Mouse (Mus musculus) limb, embryonic 12.5 days (tissue): ENCODE data around the gene Ntn5. TPM values are rescaled to one million over a fixed set of nuclear protein-coding genes. Genes with fewer than 3 reads are reported as not detected.
A peak's percentile ranks its signal among the peaks of the same experiment; 100 is the strongest.

Experiments
- ATAC-seq: fragments of 200-750 bp; cut with Nextera tagmentation; 2 replicates; pipeline ENCODE4 v1.8.0; 2017; ENCODE audit warnings: low read depth, moderate TSS enrichment; ENCODE audit not compliant: insufficient number of reproducible peaks, insufficient read depth, low FRiP score, low TSS enrichment
- H3K27ac ChIP-seq: fragments of 300-500 bp; sonication (generic); 2 replicates; pipeline ENCODE4 v1.5.1; 2016; ENCODE audit warnings: mild to moderate bottlenecking, moderate library complexity
- H3K27me3 ChIP-seq: fragments of 300-500 bp; sonication (generic); 2 replicates; pipeline ENCODE4 v1.6.1; 2016; ENCODE audit warnings: mild to moderate bottlenecking, moderate library complexity
- H3K36me3 ChIP-seq: fragments of 300-500 bp; sonication (generic); 2 replicates; pipeline ENCODE4 v1.6.1; 2016; ENCODE audit warnings: mild to moderate bottlenecking, moderate library complexity
- H3K4me1 ChIP-seq: fragments of 300-500 bp; sonication (generic); replicated peaks from 2 replicates; pipeline ENCODE4 v1.6.1; 2016
- H3K4me2 ChIP-seq: fragments of 300-500 bp; sonication (generic); 2 replicates; pipeline ENCODE4 v1.6.1; 2016; ENCODE audit warnings: mild to moderate bottlenecking, moderate library complexity
- H3K4me3 ChIP-seq: fragments of 300-500 bp; sonication (generic); replicated peaks from 2 replicates; pipeline ENCODE4 v1.5.1; 2016; ENCODE audit warnings: mild to moderate bottlenecking
- H3K9ac ChIP-seq: fragments of 300-500 bp; sonication (generic); replicated peaks from 2 replicates; pipeline ENCODE4 v1.6.1; 2016; ENCODE audit warnings: mild to moderate bottlenecking, moderate library complexity
- H3K9me3 ChIP-seq: fragments of 300-500 bp; sonication (generic); 2 replicates; pipeline ENCODE4 v1.6.1; 2016; ENCODE audit warnings: mild to moderate bottlenecking, moderate library complexity
- WGBS: fragments of 180-500 bp; shearing (Covaris S2); methylation state at CpG from one replicate; pipeline ENCODE4 v1.1.7; 2016; 5-methylcytosine and 5-hydroxymethylcytosine counted together
- polyA plus RNA-seq: library from polyadenylated mRNA; unstranded; fragments of >200 nt; fragmentation: Nextera tagmentation; extraction: Ambion mirVana; gene quantifications from 2 replicates; pipeline ENCODE4 v1.2.1, GENCODE M21; 2016

Gene Ntn5
- polyA plus RNA-seq, 1 experiment from 2014 or later = 0.23 TPM

- peaks cover 40% of the 10 kb centered on the region for H3K4me1 ChIP-seq
- 2% methylated on average over 20 of the region's 20 CpGs for WGBS
- H3K4me3 ChIP-seq = peak overlapping the region; percentile 51
- H3K36me3 ChIP-seq = no peaks in the 10 kb centered on the region
- peak overlapping the region; percentile 90 for H3K4me2 ChIP-seq
- H3K27me3 ChIP-seq = peaks cover 36% of the 10 kb centered on the region
- ATAC-seq = no peak
- peak overlapping the region; percentile 67 for H3K9ac ChIP-seq
- no peak overlapping the region for H3K27ac ChIP-seq
- H3K9me3 ChIP-seq = no peaks in the 10 kb centered on the region
Observed at GRCm38 (mm10) chr7:45700301-45701015, 16.6 kb downstream of the Ntn5 start.

GRCm38 (mm10) chr7:45701072-45701471, 17.2 kb downstream of the Ntn5 start:
- Histone ChIP-seq H3K4me2 (peak overlapping the region; percentile 90), H3K9ac (no peak overlapping the region; the same call in 1 of the 2 replicates), H3K36me3 (no peaks in the 10 kb centered on the region), H3K9me3 (no peaks in the 10 kb centered on the region), H3K27ac (peak overlapping the region; percentile 50; the same call in 1 of the 2 replicates), H3K4me1 (peaks cover 41% of the 10 kb centered on the region), H3K27me3 (peaks cover 36% of the 10 kb centered on the region), H3K4me3 (peak overlapping the region; percentile 51)
- WGBS = 31% methylated on average over 11 of the region's 11 CpGs
- ATAC-seq = no peak

DNA sequence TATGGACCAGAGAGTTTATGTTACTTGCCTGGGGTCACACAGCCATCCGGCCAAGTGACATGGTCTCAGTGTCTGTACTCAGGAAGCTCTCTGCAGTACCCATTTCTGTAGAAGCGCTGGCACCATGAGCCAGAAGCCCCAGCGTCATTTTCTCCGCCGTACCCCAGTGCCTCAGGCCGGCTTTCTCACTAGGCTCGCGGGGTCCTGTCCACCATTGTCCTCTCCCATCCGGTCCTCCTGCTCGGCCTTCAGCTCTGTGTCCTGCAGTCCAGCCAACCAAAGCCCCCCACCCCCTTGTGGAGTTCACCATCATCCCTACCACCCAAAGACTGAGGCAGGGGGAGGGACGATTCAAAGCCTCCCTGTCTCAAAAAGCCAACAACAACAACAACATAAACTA, 17.8 kb downstream of the Ntn5 start:
- peaks cover 45% of the 10 kb centered on the region for H3K4me1 ChIP-seq

DNA sequence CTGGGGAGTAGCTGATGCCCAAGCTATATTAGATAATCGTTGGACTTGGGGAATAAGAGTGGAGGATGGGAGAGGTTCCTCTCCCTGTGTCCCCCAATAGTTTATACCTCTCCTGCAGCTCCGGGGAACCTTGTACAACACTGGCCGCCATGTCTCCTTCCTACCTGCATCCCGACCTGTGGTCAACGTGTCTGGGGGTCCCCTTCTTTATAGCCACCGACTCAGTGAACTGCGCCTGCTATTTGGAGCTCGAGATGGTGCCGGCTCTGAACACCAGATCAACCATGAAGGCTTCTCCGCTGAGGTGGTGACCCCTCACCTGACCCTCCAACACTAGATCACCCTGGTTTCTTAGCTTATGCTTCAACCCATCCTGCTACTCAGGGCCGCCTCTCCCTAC, 18.5 kb downstream of the Ntn5 start:
- Histone ChIP-seq H3K4me3 (no peak overlapping the region), H3K36me3 (no peaks in the 10 kb centered on the region), H3K27me3 (peaks cover 36% of the 10 kb centered on the region), H3K27ac (no peak overlapping the region), H3K4me1 (peaks cover 51% of the 10 kb centered on the region), H3K4me2 (no peak overlapping the region), H3K9me3 (no peaks in the 10 kb centered on the region), H3K9ac (0 out of 2 replicates have a peak overlapping the region, but pooled peaks have one; percentile 12)
- ATAC-seq = no peak
- WGBS = 96% methylated on average over 11 of the region's 11 CpGs

More for the DNA sequence above, 17.8 kb downstream of the Ntn5 start:
- no peaks in the 10 kb centered on the region for H3K9me3 ChIP-seq
- H3K27ac ChIP-seq = no peak overlapping the region
- H3K9ac ChIP-seq = no peak overlapping the region
- no peaks in the 10 kb centered on the region for H3K36me3 ChIP-seq
- peaks cover 36% of the 10 kb centered on the region for H3K27me3 ChIP-seq
- ATAC-seq = no peak
- H3K4me2 ChIP-seq = peak overlapping the region; percentile 90
- peak overlapping the region; percentile 51; the same call in 1 of the 2 replicates for H3K4me3 ChIP-seq
- 84% methylated on average over 11 of the region's 11 CpGs for WGBS

DNA sequence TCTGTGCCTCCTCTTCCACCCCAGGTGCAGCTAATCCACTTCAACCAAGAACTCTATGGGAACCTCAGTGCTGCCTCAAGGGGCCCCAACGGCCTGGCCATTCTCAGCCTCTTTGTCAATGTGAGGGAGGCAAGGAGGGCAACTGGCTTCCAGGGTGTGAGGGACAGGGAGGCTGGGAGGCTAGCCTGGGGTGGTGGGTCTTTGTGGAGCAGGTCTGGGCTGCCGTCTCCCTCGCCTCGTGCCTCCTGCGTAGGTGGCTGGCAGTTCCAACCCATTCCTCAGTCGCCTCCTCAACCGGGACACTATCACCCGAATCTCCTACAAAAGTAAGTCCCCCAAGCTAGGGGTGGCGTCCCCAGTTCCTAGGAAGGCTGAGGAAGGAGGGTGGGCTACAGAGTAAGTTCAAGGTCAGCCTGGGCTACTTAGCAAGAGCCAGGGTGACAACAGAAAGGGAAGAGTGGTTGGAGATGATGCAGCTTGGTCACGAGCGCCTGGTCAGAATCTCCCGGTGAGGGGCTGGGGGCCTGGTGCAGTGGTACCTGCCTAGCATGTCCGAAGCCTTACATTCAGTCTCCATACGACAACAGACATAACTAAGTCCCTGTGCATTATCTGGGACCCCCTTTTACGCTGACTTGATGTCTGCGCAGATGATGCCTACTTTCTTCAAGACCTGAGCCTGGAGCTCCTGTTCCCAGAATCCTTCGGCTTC, 19.1 kb downstream of the Ntn5 start:
- Histone ChIP-seq H3K27ac (peak overlapping the region; percentile 87; the same call in 1 of the 2 replicates), H3K4me1 (peaks cover 57% of the 10 kb centered on the region), H3K4me3 (no peak overlapping the region), H3K9ac (no peak overlapping the region; the same call in 1 of the 2 replicates), H3K27me3 (peaks cover 33% of the 10 kb centered on the region), H3K36me3 (no peaks in the 10 kb centered on the region), H3K9me3 (no peaks in the 10 kb centered on the region), H3K4me2 (peak overlapping the region; percentile 97)
- WGBS = 88% methylated on average over 17 of the region's 17 CpGs
- no peak for ATAC-seq

- Histone ChIP-seq H3K4me2 (peak overlapping the region; percentile 97), H3K9ac (peak overlapping the region; percentile 54), H3K27me3 (peaks cover 27% of the 10 kb centered on the region), H3K4me3 (peak overlapping the region; percentile 75), H3K27ac (peak overlapping the region; percentile 87), H3K4me1 (peaks cover 63% of the 10 kb centered on the region), H3K9me3 (no peaks in the 10 kb centered on the region), H3K36me3 (no peaks in the 10 kb centered on the region)
- WGBS = 42% methylated on average over 12 of the region's 12 CpGs
- ATAC-seq = no peak
Observed at GRCm38 (mm10) chr7:45703521-45704033, 19.8 kb downstream of the Ntn5 start.

DNA sequence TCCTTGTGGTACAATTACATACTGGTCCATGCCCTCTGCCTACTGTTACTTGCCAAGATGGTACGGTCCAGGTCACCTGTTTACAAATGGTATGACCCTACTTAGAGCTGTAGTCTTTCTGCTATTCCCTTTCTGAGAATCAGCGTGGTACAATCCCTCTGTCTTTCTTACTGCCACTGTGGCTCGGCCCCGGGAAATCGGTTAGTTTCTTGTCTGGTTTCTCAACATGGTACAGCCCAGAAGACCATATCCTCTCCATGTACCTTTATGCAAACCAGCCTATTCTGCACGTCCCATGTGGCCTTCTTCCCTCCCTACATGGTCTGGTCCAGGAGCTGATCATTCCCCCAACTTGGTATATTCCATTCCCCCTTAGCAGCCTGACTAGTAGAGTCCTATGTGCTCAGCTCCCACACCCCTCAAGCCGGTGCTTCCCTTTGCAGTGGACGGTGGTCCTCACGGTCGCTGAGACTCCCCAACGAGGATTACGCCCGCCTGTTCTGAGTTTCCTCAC, 20.3 kb downstream of the Ntn5 start:
- Histone ChIP-seq H3K27me3 (peaks cover 22% of the 10 kb centered on the region), H3K4me2 (peak overlapping the region; percentile 97), H3K36me3 (peaks cover 2% of the 10 kb centered on the region; the same call in 1 of the 2 replicates), H3K9ac (peak overlapping the region; percentile 60), H3K9me3 (no peaks in the 10 kb centered on the region), H3K4me1 (peaks cover 69% of the 10 kb centered on the region), H3K4me3 (peak overlapping the region; percentile 75), H3K27ac (peak overlapping the region; percentile 87)
- ATAC-seq = peak; percentile 48; the same call in 1 of the 2 replicates
- 1% methylated on average over 13 of the region's 13 CpGs for WGBS

DNA sequence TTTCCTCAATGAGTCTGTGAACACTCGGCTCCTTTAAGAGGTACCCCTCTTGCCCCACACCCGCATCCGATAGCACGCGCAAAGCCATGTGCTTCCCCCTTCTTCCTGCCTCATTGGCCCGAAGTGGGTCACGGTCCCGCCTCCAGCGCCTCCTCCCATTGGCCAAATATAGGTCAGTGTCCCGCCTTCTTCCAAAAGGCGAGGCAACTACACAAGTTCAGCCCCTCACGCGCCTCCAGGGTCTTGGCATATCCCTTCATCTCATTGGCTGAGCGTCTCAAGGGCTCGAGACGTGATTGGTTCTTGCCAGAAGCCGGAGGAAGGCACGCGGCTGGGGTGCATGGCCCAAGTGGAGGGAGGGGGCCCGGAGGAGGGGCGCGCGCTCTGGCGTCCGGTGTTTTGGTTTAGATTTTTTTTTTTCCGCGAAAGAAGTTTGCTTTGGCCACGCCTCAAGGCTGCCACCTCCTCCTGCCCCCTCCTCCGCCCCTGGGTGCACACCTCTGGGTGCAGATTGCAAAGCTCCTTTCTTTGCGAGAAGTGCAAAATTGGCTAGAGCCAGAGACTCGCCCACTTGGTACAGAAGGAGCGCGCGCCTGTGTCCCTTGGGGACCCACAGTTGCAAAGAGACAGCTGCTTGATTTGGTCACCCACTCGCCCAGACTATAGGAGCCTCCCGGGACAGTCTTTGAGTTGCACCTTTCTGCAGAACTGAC, 21.1 kb downstream of the Ntn5 start, which contains the start of gene Dbp:
Gene Dbp, plus strand, starts transcription at position 359 of the 713 bp plus-strand sequence.
- H3K27me3 ChIP-seq = peaks cover 14% of the 10 kb centered on the region
- H3K27ac ChIP-seq = peak within 1 kb of the TSS; percentile 87
- peak; percentile 73 for ATAC-seq
- peaks cover 10% of the 10 kb centered on the region for H3K36me3 ChIP-seq
- under 1% methylated on average over 36 of the region's 36 CpGs for WGBS
- H3K9me3 ChIP-seq = no peaks in the 10 kb centered on the region
- peak within 1 kb of the TSS; percentile 75 for H3K4me3 ChIP-seq
- H3K4me2 ChIP-seq = peak within 1 kb of the TSS; percentile 97
- peak within 1 kb of the TSS; percentile 89 for H3K9ac ChIP-seq
- H3K4me1 ChIP-seq = peaks cover 69% of the 10 kb centered on the region

DNA sequence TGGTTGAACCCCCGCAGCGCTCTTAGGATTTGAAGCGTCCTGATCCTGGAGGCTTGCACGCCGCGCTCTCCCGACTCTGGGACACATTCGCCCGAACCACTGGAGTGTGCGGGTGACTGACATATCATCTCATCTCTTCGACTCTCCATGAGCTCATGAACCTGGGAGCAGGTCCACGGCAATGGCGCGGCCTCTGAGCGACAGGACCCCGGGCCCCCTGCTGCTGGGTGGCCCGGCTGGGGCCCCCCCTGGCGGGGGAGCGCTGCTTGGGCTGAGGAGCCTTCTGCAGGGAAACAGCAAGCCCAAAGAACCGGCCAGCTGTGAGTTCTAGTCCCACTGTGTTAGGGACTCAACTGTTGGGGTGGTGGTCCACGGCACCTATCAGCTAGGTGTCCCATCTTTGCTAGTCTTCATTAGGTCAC, 21.6 kb downstream of the Ntn5 start:
- peaks cover 63% of the 10 kb centered on the region for H3K4me1 ChIP-seq
- H3K36me3 ChIP-seq = peaks cover 16% of the 10 kb centered on the region
- H3K27me3 ChIP-seq = peaks cover 8% of the 10 kb centered on the region
- H3K9me3 ChIP-seq = no peaks in the 10 kb centered on the region
- peak overlapping the region; percentile 75 for H3K4me3 ChIP-seq
- H3K4me2 ChIP-seq = peak overlapping the region; percentile 97
- H3K9ac ChIP-seq = peak overlapping the region; percentile 89
- ATAC-seq = no peak
- 1% methylated on average over 21 of the region's 21 CpGs for WGBS
- peak overlapping the region; percentile 77 for H3K27ac ChIP-seq

DNA sequence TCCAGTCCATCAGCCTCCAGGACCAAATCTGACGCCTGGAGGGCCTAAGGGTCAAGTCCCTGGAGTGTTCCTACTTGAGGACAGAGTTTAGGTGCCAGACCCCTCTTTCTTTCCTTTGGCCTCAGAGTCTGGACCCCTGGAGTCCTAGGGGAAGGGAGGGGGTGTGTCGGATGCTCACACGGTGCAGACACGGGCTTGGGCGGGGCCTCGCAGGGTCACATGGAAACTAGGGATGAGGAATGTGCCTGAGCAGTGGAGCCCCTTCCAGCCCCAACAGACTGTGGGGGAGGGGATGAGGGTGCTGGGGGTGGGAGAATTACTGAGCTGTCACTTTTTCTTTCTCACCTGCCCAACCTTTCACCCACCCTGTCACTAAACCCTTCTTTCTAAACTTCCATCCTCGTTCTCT, 22.1 kb downstream of the Ntn5 start:
- no peak for ATAC-seq
- Histone ChIP-seq H3K9me3 (no peaks in the 10 kb centered on the region), H3K4me3 (peak overlapping the region; percentile 75), H3K4me1 (peaks cover 60% of the 10 kb centered on the region), H3K9ac (peak overlapping the region; percentile 89), H3K4me2 (peak overlapping the region; percentile 97), H3K27me3 (peaks cover 6% of the 10 kb centered on the region; the same call in 1 of the 2 replicates), H3K36me3 (peaks cover 20% of the 10 kb centered on the region), H3K27ac (peak overlapping the region; percentile 91)
- 0% methylated on average over 7 of the region's 7 CpGs for WGBS
